Mouse (Mus musculus) embryonic facial prominence, embryonic 15.5 days (tissue): ENCODE data around the gene Olah. TPM values are rescaled to one million over a fixed set of nuclear protein-coding genes. Genes with fewer than 3 reads are reported as not detected.

Source experiments
- ATAC-seq: fragments of 200-750 bp; cut with Nextera tagmentation; 2 replicates; pipeline ENCODE4 v1.8.0; 2017; ENCODE audit warnings: low read depth, moderate TSS enrichment; ENCODE audit not compliant: insufficient number of reproducible peaks, low FRiP score, low TSS enrichment
- H3K27ac ChIP-seq: fragments of 300-500 bp; sonication (generic); replicated peaks from 2 replicates; pipeline ENCODE4 v1.5.1; 2015; ENCODE audit warnings: mild to moderate bottlenecking, inconsistent platforms
- H3K27me3 ChIP-seq: fragments of 300-500 bp; sonication (generic); 2 replicates; pipeline ENCODE4 v1.6.1; 2015; ENCODE audit warnings: inconsistent platforms
- H3K36me3 ChIP-seq: fragments of 300-500 bp; sonication (generic); 2 replicates; pipeline ENCODE4 v1.6.1; 2015; ENCODE audit warnings: mild to moderate bottlenecking, inconsistent platforms
- H3K4me1 ChIP-seq: fragments of 300-500 bp; sonication (generic); 2 replicates; pipeline ENCODE4 v1.6.1; 2015; ENCODE audit warnings: inconsistent platforms
- H3K4me2 ChIP-seq: fragments of 300-500 bp; sonication (generic); replicated peaks from 2 replicates; pipeline ENCODE4 v1.6.1; 2015; ENCODE audit warnings: mild to moderate bottlenecking, inconsistent platforms
- H3K4me3 ChIP-seq: fragments of 300-500 bp; sonication (generic); replicated peaks from 2 replicates; pipeline ENCODE4 v1.5.1; 2015; ENCODE audit warnings: mild to moderate bottlenecking, inconsistent platforms
- H3K9ac ChIP-seq: fragments of 300-500 bp; sonication (generic); 2 replicates; pipeline ENCODE4 v1.6.1; 2015; ENCODE audit warnings: inconsistent platforms
- H3K9me3 ChIP-seq: fragments of 300-500 bp; sonication (generic); replicated peaks from 2 replicates; pipeline ENCODE4 v1.6.1; 2016; ENCODE audit warnings: inconsistent platforms
- WGBS: fragments of 180-500 bp; shearing (Covaris S2); methylation state at CpG from one replicate; pipeline ENCODE4 v1.1.7; 2015; 5-methylcytosine and 5-hydroxymethylcytosine counted together
- polyA plus RNA-seq: library from polyadenylated mRNA; unstranded; fragments of >200 nt; fragmentation: Nextera tagmentation; extraction: Ambion mirVana; gene quantifications from 2 replicates; pipeline ENCODE4 v1.2.1, GENCODE M21; 2015

The Olah gene
- polyA plus RNA-seq, 1 experiment from 2014 or later: 0.15 TPM

- no peak overlapping the region for H3K4me3 ChIP-seq
- ATAC-seq: no peak
- no peaks in the 10 kb centered on the region for H3K27me3 ChIP-seq
- H3K36me3 ChIP-seq: no peaks in the 10 kb centered on the region
- WGBS: 14% methylated on average over 3 of the region's 3 CpGs
- H3K4me2 ChIP-seq: no peak overlapping the region
- H3K27ac ChIP-seq: no peak overlapping the region
- no peaks in the 10 kb centered on the region for H3K9me3 ChIP-seq
- H3K9ac ChIP-seq: no peak overlapping the region
- no peaks in the 10 kb centered on the region for H3K4me1 ChIP-seq
These were observed 48.1 kb downstream of the Olah start for GRCm38 (mm10) chr2:3348919-3349318.

- no peak for ATAC-seq
- no peak overlapping the region for H3K27ac ChIP-seq
- no peak overlapping the region for H3K4me3 ChIP-seq
- no peaks in the 10 kb centered on the region for H3K36me3 ChIP-seq
- WGBS: 80% methylated on average over 4 of the region's 4 CpGs
- H3K4me1 ChIP-seq: no peaks in the 10 kb centered on the region
- H3K9ac ChIP-seq: no peak overlapping the region
- no peak overlapping the region for H3K4me2 ChIP-seq
- H3K27me3 ChIP-seq: no peaks in the 10 kb centered on the region; the same call in 1 of the 2 replicates
- H3K9me3 ChIP-seq: no peaks in the 10 kb centered on the region
These were observed 48.6 kb downstream of the Olah start for GRCm38 (mm10) chr2:3348422-3348821.

- Histone ChIP-seq H3K4me2 (peak within 1 kb of the TSS; percentile 46), H3K4me1 (peaks cover 17% of the 10 kb centered on the region), H3K9ac (0 out of 2 replicates have a peak within 1 kb of the TSS, but pooled peaks have one; percentile 9), H3K27ac (no peak within 1 kb of the TSS), H3K9me3 (no peaks in the 10 kb centered on the region), H3K27me3 (0 out of 2 replicates have a peak, but pooled peaks cover 7% of the 10 kb centered on the region), H3K36me3 (no peaks in the 10 kb centered on the region), H3K4me3 (peak within 1 kb of the TSS; percentile 21)
- 5% methylated on average over 20 of the region's 20 CpGs for whole genome bisulfite sequencing
- ATAC-seq: no peak
These were observed 61.3 kb downstream of the Olah start, which contains the start of gene Acbd7 for GRCm38 (mm10) chr2:3335611-3336301. Gene Acbd7 (plus strand): TSS chr2:3336168.

- Histone ChIP-seq H3K27me3 (0 out of 2 replicates have a peak, but pooled peaks cover 7% of the 10 kb centered on the region), H3K27ac (no peak overlapping the region), H3K36me3 (peaks cover 16% of the 10 kb centered on the region; the same call in 1 of the 2 replicates), H3K9ac (no peak overlapping the region), H3K4me3 (no peak overlapping the region), H3K9me3 (no peaks in the 10 kb centered on the region), H3K4me1 (peaks cover 17% of the 10 kb centered on the region), H3K4me2 (no peak overlapping the region)
- 89% methylated on average over 12 of the region's 12 CpGs for WGBS
- no peak for ATAC-seq
These were observed 63.2 kb downstream of the Olah start for GRCm38 (mm10) chr2:3333761-3334160.

GRCm38 (mm10) chr2:3332484-3333242 is 64.3 kb downstream of the Olah start, which contains the start of gene Rpp38:
Gene Rpp38 (minus strand): TSS chr2:3332643.
- Histone ChIP-seq H3K27me3 (0 out of 2 replicates have a peak, but pooled peaks cover 7% of the 10 kb centered on the region), H3K4me1 (peaks cover 17% of the 10 kb centered on the region), H3K27ac (peak within 1 kb of the TSS; percentile 86), H3K4me3 (peak within 1 kb of the TSS; percentile 80), H3K9me3 (no peaks in the 10 kb centered on the region), H3K4me2 (peak within 1 kb of the TSS; percentile 67), H3K9ac (peak within 1 kb of the TSS; percentile 71), H3K36me3 (peaks cover 25% of the 10 kb centered on the region)
- under 1% methylated on average over 45 of the region's 45 CpGs for WGBS
- peak; percentile 98 for ATAC-seq

GRCm38 (mm10) chr2:3332056-3332455 is 65.0 kb downstream of the Olah start:
- 2% methylated on average over 21 of the region's 21 CpGs for WGBS
- peaks cover 17% of the 10 kb centered on the region for H3K4me1 ChIP-seq
- ATAC-seq: no peak
- peak overlapping the region; percentile 71 for H3K9ac ChIP-seq
- peak overlapping the region; percentile 67 for H3K4me2 ChIP-seq
- no peaks in the 10 kb centered on the region for H3K9me3 ChIP-seq
- peak overlapping the region; percentile 80 for H3K4me3 ChIP-seq
- H3K36me3 ChIP-seq: peaks cover 25% of the 10 kb centered on the region
- 0 out of 2 replicates have a peak, but pooled peaks cover 7% of the 10 kb centered on the region for H3K27me3 ChIP-seq
- peak overlapping the region; percentile 83 for H3K27ac ChIP-seq

GRCm38 (mm10) chr2:3331071-3331703 is 65.8 kb downstream of the Olah start:
- H3K9me3 ChIP-seq: no peaks in the 10 kb centered on the region
- H3K36me3 ChIP-seq: peaks cover 29% of the 10 kb centered on the region
- ATAC-seq: no peak
- H3K4me1 ChIP-seq: peaks cover 17% of the 10 kb centered on the region
- no peak overlapping the region for H3K9ac ChIP-seq
- H3K27ac ChIP-seq: no peak overlapping the region
- WGBS: 80% methylated on average over 5 of the region's 5 CpGs
- peak overlapping the region; percentile 67 for H3K4me2 ChIP-seq
- H3K4me3 ChIP-seq: peak overlapping the region; percentile 80
- 0 out of 2 replicates have a peak, but pooled peaks cover 2% of the 10 kb centered on the region for H3K27me3 ChIP-seq

- Histone ChIP-seq H3K4me3 (no peak overlapping the region), H3K4me2 (no peak overlapping the region), H3K4me1 (peaks cover 8% of the 10 kb centered on the region), H3K36me3 (peaks cover 55% of the 10 kb centered on the region), H3K27me3 (no peaks in the 10 kb centered on the region), H3K9me3 (no peaks in the 10 kb centered on the region), H3K9ac (no peak overlapping the region), H3K27ac (no peak overlapping the region)
- 30% methylated on average over 1 of the region's 1 CpGs for WGBS
- ATAC-seq: no peak
These were observed 69.7 kb downstream of the Olah start for GRCm38 (mm10) chr2:3327351-3327750.

GRCm38 (mm10) chr2:3326547-3326946 is 70.5 kb downstream of the Olah start:
- Histone ChIP-seq H3K36me3 (peaks cover 59% of the 10 kb centered on the region), H3K4me2 (no peak overlapping the region), H3K27ac (no peak overlapping the region), H3K4me1 (peaks cover 6% of the 10 kb centered on the region), H3K9me3 (no peaks in the 10 kb centered on the region), H3K9ac (no peak overlapping the region), H3K4me3 (no peak overlapping the region), H3K27me3 (no peaks in the 10 kb centered on the region)
- ATAC-seq: no peak
- WGBS: 82% methylated on average over 1 of the region's 1 CpGs

- 88% methylated on average over 7 of the region's 7 CpGs for WGBS
- Histone ChIP-seq H3K4me2 (no peak overlapping the region), H3K36me3 (peaks cover 56% of the 10 kb centered on the region), H3K4me1 (no peaks in the 10 kb centered on the region), H3K4me3 (no peak overlapping the region), H3K27me3 (no peaks in the 10 kb centered on the region), H3K27ac (no peak overlapping the region), H3K9ac (no peak overlapping the region), H3K9me3 (no peaks in the 10 kb centered on the region)
- no peak for ATAC-seq
These were observed 72.5 kb downstream of the Olah start for GRCm38 (mm10) chr2:3324381-3325130.
